ENCODE assay signal across 8 mouse cellular contexts in genomic region chr2:90885218-90886041, GRCm38 (mm10). TPM values are rescaled to one million over a fixed set of nuclear protein-coding genes. Genes with fewer than 3 reads are reported as not detected.
DNase-seq lines count a peak whose midpoint lies in the region; ATAC-seq and TF ChIP-seq lines count a peak whose summit lies in the region.

C1qtnf4 (plus strand) TSS chr2:90885860.

- no peak within 1 kb of the TSS for H3K4me3 ChIP-seq in thymus, adult 2 months (ENCODE audit: control insufficient read depth, insufficient read depth, low read length)
- peak within 1 kb of the TSS; percentile 54 for H3K4me3 ChIP-seq in hindbrain, embryonic 11.5 days (ENCODE audit: low read depth, low read length)
- H3K4me3 ChIP-seq in neural tube, embryonic 15.5 days (replicated peaks) = peak within 1 kb of the TSS; percentile 73

- no peak for TF ChIP-seq POLR2A in thymus, adult 2 months (IDR thresholded peaks at IDR 0.05; ENCODE audit: control insufficient read depth, extremely low read depth, insufficient read depth, low read length, poor library complexity)

- H3K27ac ChIP-seq in thymus, adult 2 months (ENCODE audit: control insufficient read depth, insufficient read depth, low read length) = no peak within 1 kb of the TSS
- H3K27ac ChIP-seq in hindbrain, embryonic 11.5 days (ENCODE audit: low read depth, low read length) = 0 out of 2 replicates have a peak within 1 kb of the TSS, but pooled peaks have one; percentile 36
- peak within 1 kb of the TSS; percentile 94 for H3K27ac ChIP-seq in neural tube, embryonic 15.5 days (replicated peaks)

- H3K4me1 ChIP-seq in thymus, adult 2 months (replicated peaks; ENCODE audit: control insufficient read depth, insufficient read depth, low read length) = peaks cover 10% of the 10 kb centered on the region
- 0 out of 2 replicates have a peak, but pooled peaks cover 4% of the 10 kb centered on the region for H3K4me1 ChIP-seq in hindbrain, embryonic 11.5 days (replicated peaks; ENCODE audit: control insufficient read depth, insufficient read depth, low read length)
- peaks cover 55% of the 10 kb centered on the region for H3K4me1 ChIP-seq in neural tube, embryonic 15.5 days

- intact Hi-C loops in left cerebral cortex, postnatal 36 days (cut with DNase I) = loop anchor here (2.0 kb wide), 1 partner anchor 15 kb away; no protein-coding TSS in a partner anchor

- ATAC-seq in hindbrain, embryonic 11.5 days (ENCODE audit: low FRiP score) = peak; percentile 80
- ATAC-seq in neural tube, embryonic 15.5 days (ENCODE audit: low FRiP score) = peak; percentile 82

- peak within 1 kb of the TSS; percentile 71 for H3K9ac ChIP-seq in hindbrain, embryonic 11.5 days (ENCODE audit: low read depth, low read length)
- peak within 1 kb of the TSS; percentile 91 for H3K9ac ChIP-seq in neural tube, embryonic 15.5 days (replicated peaks)

- peak within 1 kb of the TSS; percentile 96 for H3K4me2 ChIP-seq in hindbrain, embryonic 11.5 days (replicated peaks; ENCODE audit: low read depth, low read length)
- H3K4me2 ChIP-seq in neural tube, embryonic 15.5 days = peak within 1 kb of the TSS; percentile 78

- WGBS in thymus, adult 2 months = 6% methylated on average over 45 of the region's 45 CpGs
- WGBS in hindbrain, embryonic 11.5 days = under 1% methylated on average over 43 of the region's 45 CpGs
- WGBS in neural tube, embryonic 15.5 days = under 1% methylated on average over 45 of the region's 45 CpGs

- no peaks in the 10 kb centered on the region for H3K9me3 ChIP-seq in hindbrain, embryonic 11.5 days (ENCODE audit: control insufficient read depth, low read length)
- no peaks in the 10 kb centered on the region for H3K9me3 ChIP-seq in neural tube, embryonic 15.5 days (replicated peaks)

- H3K36me3 ChIP-seq in thymus, adult 2 months (ENCODE audit: control insufficient read depth, insufficient read depth, low read length) = no peaks in the 10 kb centered on the region
- H3K36me3 ChIP-seq in hindbrain, embryonic 11.5 days (ENCODE audit: control insufficient read depth, insufficient read depth, low read length) = no peaks in the 10 kb centered on the region
- 0 out of 2 replicates have a peak, but pooled peaks cover 4% of the 10 kb centered on the region for H3K36me3 ChIP-seq in neural tube, embryonic 15.5 days

- H3K27me3 ChIP-seq in thymus, adult 2 months (ENCODE audit: control insufficient read depth, insufficient read depth, low read length) = peaks cover 27% of the 10 kb centered on the region
- peaks cover 52% of the 10 kb centered on the region for H3K27me3 ChIP-seq in hindbrain, embryonic 11.5 days (ENCODE audit: control insufficient read depth, insufficient read depth, low read length)
- H3K27me3 ChIP-seq in neural tube, embryonic 15.5 days (replicated peaks) = no peaks in the 10 kb centered on the region

- TF ChIP-seq CTCF in thymus, adult 2 months (IDR thresholded peaks at IDR 0.05; ENCODE audit: borderline replicate concordance, control insufficient read depth, extremely low read depth, insufficient read depth, low read length, poor library complexity) = no peak

- peak; percentile 24 to 67 for DNase-seq in adrenal gland, adult (ENCODE audit: inconsistent age in 2 of 2, low spot score in 1 of 2)
- no peak for DNase-seq in adrenal gland, postnatal 4 days (ENCODE audit: low spot score in 2 of 2)
- DNase-seq in thymus, postnatal 4 days = peak; percentile 29
- no peak for DNase-seq in thymus, adult 2 months
- peak; percentile 67 for DNase-seq in hindbrain, embryonic 11.5 days (ENCODE audit: low spot score)
- DNase-seq in left cerebral cortex, postnatal 36 days (ENCODE audit: low spot score in 2 of 2) = peak; percentile 66 to 67
- no peak for DNase-seq in spleen, adult 12 weeks (ENCODE audit: low spot score)

RNA-seq across cellular contexts. Expression of gene C1qtnf4, which starts in this region (rescaled TPM):
- 1 to 10 TPM; 5.4 to 5.6 TPM for total RNA-seq in adrenal gland, postnatal 4 days (2021)
- polyA plus RNA-seq in thymus, adult 2 months (2012; rRNA removed) = 2.5 and 4.9 TPM in 2 replicates
- 15.1 and 21.2 TPM in 2 replicates for polyA plus RNA-seq in hindbrain, embryonic 11.5 days (2014; fragmentation: Nextera tagmentation; extraction: Ambion mirVana)
- total RNA-seq in left cerebral cortex, postnatal 36 days (2021) = 100 to 1,000 TPM; 279 to 315 TPM
- polyA plus RNA-seq in neural tube, embryonic 15.5 days (2015; fragmentation: Nextera tagmentation; extraction: Ambion mirVana) = 123 and 207 TPM in 2 replicates

Comparison
In these comparisons a context has a peak if more than half of its experiments do, and no peak if none do; other contexts are left out.
1. RNA of gene C1qtnf4 (total RNA-seq): 279 to 315 TPM in left cerebral cortex, postnatal 36 days; 5.4 to 5.6 TPM in adrenal gland, postnatal 4 days; every median in the first group is over 10 times any median in the second.
2. DNase-seq: peak in adrenal gland, adult (2 of 2), thymus, postnatal 4 days (single experiment), hindbrain, embryonic 11.5 days (single experiment) and left cerebral cortex, postnatal 36 days (2 of 2); none in adrenal gland, postnatal 4 days (0 of 2), thymus, adult 2 months (single experiment) and spleen, adult 12 weeks (single experiment).